Mouse (Mus musculus) neural tube, embryonic 15.5 days (tissue): ENCODE results near the gene Mcfd2. TPM values are rescaled to one million over a fixed set of nuclear protein-coding genes. Genes with fewer than 3 reads are reported as not detected.

Experiments
- ATAC-seq: fragments of 200-750 bp; cut with Nextera tagmentation; 2 replicates; pipeline ENCODE4 v1.8.0; 2017; ENCODE audit warnings: mild to moderate bottlenecking, moderate TSS enrichment, moderate library complexity; ENCODE audit not compliant: low FRiP score
- H3K27ac ChIP-seq: fragments of 300-500 bp; sonication (generic); replicated peaks from 2 replicates; pipeline ENCODE4 v1.5.1; 2015; ENCODE audit warnings: mild to moderate bottlenecking, inconsistent platforms
- H3K27me3 ChIP-seq: fragments of 300-500 bp; sonication (generic); replicated peaks from 2 replicates; pipeline ENCODE4 v1.6.1; 2015; ENCODE audit warnings: inconsistent platforms
- H3K36me3 ChIP-seq: fragments of 300-500 bp; sonication (generic); 2 replicates; pipeline ENCODE4 v1.6.1; 2015; ENCODE audit warnings: inconsistent platforms
- H3K4me1 ChIP-seq: fragments of 300-500 bp; sonication (generic); 2 replicates; pipeline ENCODE4 v1.6.1; 2015; ENCODE audit warnings: inconsistent platforms
- H3K4me2 ChIP-seq: fragments of 300-500 bp; sonication (generic); 2 replicates; pipeline ENCODE4 v1.6.1; 2015; ENCODE audit warnings: inconsistent platforms, mild to moderate bottlenecking, moderate library complexity
- H3K4me3 ChIP-seq: fragments of 300-500 bp; sonication (generic); replicated peaks from 2 replicates; pipeline ENCODE4 v1.5.1; 2015; ENCODE audit warnings: mild to moderate bottlenecking, inconsistent platforms
- H3K9ac ChIP-seq: fragments of 300-500 bp; sonication (generic); replicated peaks from 2 replicates; pipeline ENCODE4 v1.6.1; 2015; ENCODE audit warnings: mild to moderate bottlenecking, inconsistent platforms
- H3K9me3 ChIP-seq: fragments of 300-500 bp; sonication (generic); replicated peaks from 2 replicates; pipeline ENCODE4 v1.6.1; 2016; ENCODE audit warnings: inconsistent platforms
- WGBS: fragments of 180-500 bp; shearing (Covaris S2); methylation state at CpG from one replicate; pipeline ENCODE4 v1.1.7; 2015; ENCODE audit warnings: mixed read lengths; 5-methylcytosine and 5-hydroxymethylcytosine counted together
- polyA plus RNA-seq: library from polyadenylated mRNA; unstranded; fragments of >200 nt; fragmentation: Nextera tagmentation; extraction: Ambion mirVana; gene quantifications from 2 replicates; pipeline ENCODE4 v1.2.1, GENCODE M21; 2015

The Mcfd2 gene
- polyA plus RNA-seq, 1 experiment from 2014 or later: 45.3 TPM

- Histone ChIP-seq H3K27me3 (no peaks in the 10 kb centered on the region), H3K27ac (no peak overlapping the region), H3K4me1 (no peaks in the 10 kb centered on the region), H3K9ac (no peak overlapping the region), H3K4me2 (no peak overlapping the region), H3K36me3 (no peaks in the 10 kb centered on the region), H3K9me3 (no peaks in the 10 kb centered on the region), H3K4me3 (no peak overlapping the region)
- ATAC-seq: no peak
- 91% methylated on average over 9 of the region's 9 CpGs for WGBS
Observed at GRCm38 (mm10) chr17:87225384-87225783, 40.4 kb downstream of the Mcfd2 start.

DNA sequence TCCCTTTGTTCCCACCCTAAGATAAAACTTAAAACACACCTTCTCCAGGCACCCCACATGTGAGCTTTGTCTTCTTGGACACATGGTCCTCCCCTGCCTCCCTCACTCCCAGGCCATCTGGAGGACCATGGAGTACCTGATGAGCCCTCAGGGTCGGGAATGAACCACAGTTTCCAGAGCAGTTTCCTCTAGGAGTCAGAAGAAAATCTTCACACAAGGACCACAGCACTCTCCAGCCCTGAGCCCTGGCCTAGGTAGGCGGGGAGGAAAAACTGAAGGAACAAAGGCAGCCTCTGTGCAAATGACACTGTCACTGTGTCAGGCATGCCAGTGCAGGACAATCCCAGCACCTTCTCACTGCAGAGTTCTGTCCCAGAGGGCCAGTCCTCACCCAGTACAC, 41.3 kb downstream of the Mcfd2 start:
- no peak overlapping the region for H3K27ac ChIP-seq
- no peak overlapping the region for H3K4me2 ChIP-seq
- H3K9me3 ChIP-seq: no peaks in the 10 kb centered on the region
- 59% methylated on average over 2 of the region's 2 CpGs for WGBS
- H3K9ac ChIP-seq: no peak overlapping the region
- H3K36me3 ChIP-seq: no peaks in the 10 kb centered on the region
- H3K4me3 ChIP-seq: no peak overlapping the region
- ATAC-seq: no peak
- H3K4me1 ChIP-seq: no peaks in the 10 kb centered on the region
- H3K27me3 ChIP-seq: no peaks in the 10 kb centered on the region

DNA sequence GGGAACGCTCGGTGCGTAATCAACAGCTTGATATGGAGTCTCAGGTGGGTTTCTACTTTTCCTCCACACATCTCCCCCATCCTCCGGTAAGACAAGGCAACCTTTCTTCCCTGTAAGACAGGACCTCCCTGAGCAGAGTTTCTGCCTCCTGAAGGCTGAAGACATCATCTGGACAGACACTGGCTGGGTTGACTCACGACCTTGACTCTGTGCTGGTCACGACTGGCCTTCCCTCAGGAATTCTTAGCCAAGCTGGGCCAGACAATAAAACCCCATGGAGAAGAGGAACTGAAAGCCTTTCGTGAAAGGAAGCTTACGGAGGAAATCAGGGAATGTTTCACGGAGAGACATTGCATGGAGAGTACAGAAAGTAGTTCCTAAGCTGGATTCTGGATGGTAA, 46.3 kb downstream of the Mcfd2 start:
- Histone ChIP-seq H3K4me1 (no peaks in the 10 kb centered on the region), H3K27ac (no peak overlapping the region), H3K9me3 (no peaks in the 10 kb centered on the region), H3K9ac (no peak overlapping the region), H3K4me2 (no peak overlapping the region), H3K4me3 (no peak overlapping the region), H3K36me3 (no peaks in the 10 kb centered on the region), H3K27me3 (no peaks in the 10 kb centered on the region)
- ATAC-seq: no peak
- 80% methylated on average over 9 of the region's 9 CpGs for WGBS

GRCm38 (mm10) chr17:87214523-87214922, 51.2 kb downstream of the Mcfd2 start:
- Histone ChIP-seq H3K4me3 (no peak overlapping the region), H3K27me3 (no peaks in the 10 kb centered on the region), H3K4me2 (no peak overlapping the region), H3K9me3 (no peaks in the 10 kb centered on the region), H3K9ac (no peak overlapping the region), H3K4me1 (no peaks in the 10 kb centered on the region), H3K27ac (no peak overlapping the region), H3K36me3 (no peaks in the 10 kb centered on the region)
- no peak for ATAC-seq
- WGBS: 92% methylated on average over 7 of the region's 7 CpGs

- ATAC-seq: no peak
- no peaks in the 10 kb centered on the region for H3K9me3 ChIP-seq
- H3K27ac ChIP-seq: no peak overlapping the region
- no peaks in the 10 kb centered on the region for H3K27me3 ChIP-seq
- no peak overlapping the region for H3K4me2 ChIP-seq
- 0 out of 2 replicates have a peak, but pooled peaks cover 4% of the 10 kb centered on the region for H3K4me1 ChIP-seq
- H3K4me3 ChIP-seq: no peak overlapping the region
- H3K9ac ChIP-seq: no peak overlapping the region
- WGBS: 93% methylated on average over 2 of the region's 2 CpGs
- no peaks in the 10 kb centered on the region for H3K36me3 ChIP-seq
Observed at GRCm38 (mm10) chr17:87210525-87210924, 55.2 kb downstream of the Mcfd2 start.

DNA sequence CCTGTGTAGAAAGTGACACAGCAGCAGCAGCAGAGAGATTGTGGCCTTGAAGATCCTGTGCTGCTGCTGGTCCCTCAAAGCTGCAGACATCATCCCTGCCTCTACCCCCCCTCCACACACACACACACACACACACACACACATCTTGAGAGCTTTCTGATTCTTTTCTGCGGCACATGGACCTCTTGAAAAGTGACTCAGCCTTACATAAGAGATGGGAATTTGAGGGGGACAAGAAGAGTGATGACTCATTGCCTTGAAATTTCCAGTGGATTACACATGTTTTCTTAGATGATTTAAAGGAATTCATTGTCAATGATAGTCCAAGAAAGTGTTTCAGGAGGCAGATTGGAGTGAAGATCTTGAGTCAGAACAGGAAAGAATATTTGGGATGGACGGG, 58.9 kb downstream of the Mcfd2 start:
- Histone ChIP-seq H3K9ac (no peak overlapping the region), H3K4me1 (peaks cover 18% of the 10 kb centered on the region; the same call in 1 of the 2 replicates), H3K27ac (no peak overlapping the region), H3K9me3 (no peaks in the 10 kb centered on the region), H3K27me3 (no peaks in the 10 kb centered on the region), H3K4me3 (no peak overlapping the region), H3K36me3 (no peaks in the 10 kb centered on the region), H3K4me2 (no peak overlapping the region)
- ATAC-seq: no peak
- 75% methylated on average over 2 of the region's 2 CpGs for WGBS

Other genes starting within 250 kb of the Mcfd2 start
- gene Pigf, start 240.5 kb downstream of the Mcfd2 start, polyA plus RNA-seq: 33.4 and 35.2 TPM in 2 replicates
- gene Cript, start 240.4 kb downstream of the Mcfd2 start, polyA plus RNA-seq: 188 and 202 TPM in 2 replicates
- 15.6 and 17.7 TPM in 2 replicates for gene Socs5, start 158.3 kb downstream of the Mcfd2 start, polyA plus RNA-seq
- gene Ttc7, start 17.0 kb upstream of the Mcfd2 start, polyA plus RNA-seq: 7.2 and 12.0 TPM in 2 replicates
- 0.26 TPM in 1 of 2 replicates, not detected in the other for gene Stpg4, start 161.8 kb upstream of the Mcfd2 start, polyA plus RNA-seq
- gene Calm2, start 181.0 kb upstream of the Mcfd2 start, polyA plus RNA-seq: 3,061 and 3,386 TPM in 2 replicates